Mouse (Mus musculus) liver, adult 2 months (tissue): Measurements from ENCODE around the gene Emc9.

Experiments
- CTCF ChIP-seq: fragments of 200-500 bp; IDR thresholded peaks from 2 replicates; pipeline ENCODE4 v1.5.1; 2011; ENCODE audit warnings: low read depth, low read length, control low read depth
- POLR2A ChIP-seq: fragments of 200-500 bp; IDR thresholded peaks from 2 replicates; pipeline ENCODE4 v1.6.1; 2011; ENCODE audit warnings: low read length, control low read depth; ENCODE audit not compliant: insufficient read depth; ENCODE audit errors: extremely low read depth

GRCm38 (mm10) chr14:55581981-55582681, 3.0 kb downstream of the Emc9 start:
- TF ChIP-seq CTCF (peak; percentile 72), POLR2A (no peak)
